Mouse (Mus musculus): ENCODE measurements around the gene Nmbr. TPM values are rescaled to one million over a fixed set of nuclear protein-coding genes. Genes with fewer than 3 reads are reported as not detected.

Nmbr gene
- polyA plus RNA-seq, 2 experiments, result 0.08 to 0.19 TPM

DNA sequence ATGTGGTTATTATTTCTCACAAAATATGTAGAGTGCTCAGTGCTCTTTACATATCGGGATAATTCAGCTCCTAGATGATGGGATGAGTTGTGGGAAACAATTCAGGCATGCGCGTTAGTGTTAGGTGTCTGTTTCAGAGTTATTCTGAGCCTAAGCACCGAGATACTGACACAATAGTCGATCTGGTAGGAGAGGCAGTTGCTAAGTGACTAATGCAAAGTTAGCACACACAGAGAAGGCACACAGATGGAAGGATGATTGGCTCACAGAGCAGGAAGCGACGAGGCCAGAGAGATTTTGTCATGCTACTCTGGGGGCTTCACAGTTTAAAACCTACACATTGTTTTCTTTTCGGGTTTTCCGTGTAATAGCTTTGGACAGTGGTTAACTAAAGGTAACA lies 20.3 kb downstream of the Nmbr start:
- 60% methylated on average over 9 of the region's 9 CpGs for WGBS (ENCODE audit: insufficient replicate concordance)
- no peak overlapping the region for H3K4me2 ChIP-seq (ENCODE audit: low read depth)

DNA sequence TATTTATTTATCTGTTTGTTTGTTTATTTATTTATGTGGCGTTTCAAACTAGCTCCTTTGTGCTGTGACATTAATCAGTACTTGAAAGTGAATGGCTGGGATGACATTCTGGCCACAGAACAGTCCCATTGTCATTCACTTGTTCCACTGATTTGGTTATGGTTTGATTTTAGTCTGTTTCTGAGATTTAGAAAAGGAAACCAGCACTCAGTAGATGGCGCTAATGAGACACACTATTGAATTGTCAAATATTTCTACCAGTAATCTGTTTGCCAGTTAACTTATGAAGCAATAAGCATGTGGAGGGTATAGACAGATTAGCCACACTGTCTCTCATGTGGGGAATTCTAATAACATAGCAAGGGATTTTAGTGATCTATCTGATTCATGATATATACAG lies 28.9 kb downstream of the Nmbr start:
- Histone ChIP-seq H3K4me3 (ENCODE audit: insufficient read depth in 1 of 2, low read depth in 2 of 2, low read length in 2 of 2) (no peak overlapping the region), H3K27me3 (ENCODE audit: control insufficient read depth, insufficient read depth, low read length) (no peaks in the 10 kb centered on the region), H3K4me2 (ENCODE audit: low read depth) (no peak overlapping the region), H3K4me1 (replicated peaks; ENCODE audit: control insufficient read depth in 2 of 2, insufficient read depth in 2 of 2, low read length in 1 of 2) (no peaks in the 10 kb centered on the region), H3K36me3 (replicated peaks; ENCODE audit: control insufficient read depth, insufficient read depth, low read depth) (no peaks in the 10 kb centered on the region), H3K9ac (replicated peaks) (no peak overlapping the region), H3K9me3 (ENCODE audit: control insufficient read depth, low read length) (no peaks in the 10 kb centered on the region), H3K27ac (no peak overlapping the region)
- ATAC-seq (ENCODE audit: insufficient read depth), result no peak
- no peak for DNase-seq (ENCODE audit: low read depth in 3 of 3, low spot score in 3 of 3)
- TF ChIP-seq EP300 (IDR thresholded peaks at IDR 0.05; ENCODE audit: low read depth), result no peak
- TF ChIP-seq CTCF (IDR thresholded peaks at IDR 0.05; ENCODE audit: low read depth), result peak; percentile 25; the same call in 1 of the 2 replicates
- 6% methylated on average over 2 of the region's 2 CpGs for WGBS (ENCODE audit: insufficient replicate concordance)

More for the DNA sequence above, 20.3 kb downstream of the Nmbr start:
- no peak for TF ChIP-seq EP300 (IDR thresholded peaks at IDR 0.05; ENCODE audit: low read depth)
- no peak for TF ChIP-seq CTCF (IDR thresholded peaks at IDR 0.05; ENCODE audit: low read depth)
- no peak overlapping the region for H3K9ac ChIP-seq (replicated peaks)
- H3K27ac ChIP-seq, result no peak overlapping the region
- H3K4me1 ChIP-seq (replicated peaks; ENCODE audit: control insufficient read depth in 2 of 2, insufficient read depth in 2 of 2, low read length in 1 of 2), result no peaks in the 10 kb centered on the region
- H3K27me3 ChIP-seq (ENCODE audit: control insufficient read depth, insufficient read depth, low read length), result no peaks in the 10 kb centered on the region
- no peaks in the 10 kb centered on the region for H3K36me3 ChIP-seq (replicated peaks; ENCODE audit: control insufficient read depth, insufficient read depth, low read depth)
- no peaks in the 10 kb centered on the region for H3K9me3 ChIP-seq (ENCODE audit: control insufficient read depth, low read length)
- DNase-seq (ENCODE audit: low read depth in 3 of 3, low spot score in 3 of 3) (no peak), ATAC-seq (ENCODE audit: insufficient read depth) (no peak)
- H3K4me3 ChIP-seq (ENCODE audit: insufficient read depth in 1 of 2, low read depth in 2 of 2, low read length in 2 of 2), result no peak overlapping the region

DNA sequence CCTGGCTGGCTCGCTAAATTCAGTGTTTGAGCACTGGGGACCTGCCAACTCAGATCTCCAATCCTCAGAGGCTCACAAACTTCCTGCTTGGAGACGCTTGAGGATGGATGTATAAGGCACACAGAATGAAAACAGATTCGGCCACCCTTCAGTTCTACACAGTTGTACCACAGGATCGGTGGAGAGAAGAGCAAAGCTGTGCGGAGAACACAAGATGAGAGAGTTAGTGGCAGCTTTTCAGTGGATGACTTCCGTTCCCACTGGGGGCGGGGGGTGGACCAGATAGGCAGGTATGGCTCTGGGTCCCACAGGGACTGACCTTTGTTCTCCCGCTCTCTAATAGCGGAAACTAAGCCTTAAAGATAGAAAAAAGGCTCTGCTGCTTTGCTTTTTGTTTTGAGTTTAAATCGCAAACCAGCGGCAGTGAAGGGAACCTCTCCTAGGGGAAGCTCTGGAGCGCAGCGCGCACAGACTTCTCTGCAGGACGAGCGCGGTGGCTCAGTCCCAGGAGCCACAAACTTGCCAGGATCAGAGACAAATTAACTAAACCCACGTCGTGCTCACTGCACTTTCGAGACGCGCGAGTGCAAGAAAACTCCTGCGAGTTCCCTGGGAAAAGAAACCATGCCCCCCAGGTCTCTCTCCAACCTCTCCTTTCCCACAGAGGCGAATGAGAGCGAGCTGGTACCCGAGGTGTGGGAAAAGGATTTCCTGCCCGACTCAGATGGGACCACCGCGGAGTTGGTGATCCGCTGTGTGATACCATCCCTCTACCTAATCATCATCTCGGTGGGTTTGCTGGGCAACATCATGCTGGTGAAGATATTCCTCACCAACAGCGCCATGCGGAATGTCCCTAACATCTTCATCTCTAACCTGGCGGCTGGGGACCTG lies 54.5 kb downstream of the Nmbr start:
- Histone ChIP-seq H3K27me3 (ENCODE audit: control insufficient read depth, insufficient read depth, low read length) (no peaks in the 10 kb centered on the region; the same call in 1 of the 2 replicates), H3K9me3 (ENCODE audit: control insufficient read depth, low read length) (no peaks in the 10 kb centered on the region), H3K36me3 (replicated peaks; ENCODE audit: control insufficient read depth, insufficient read depth, low read depth) (no peaks in the 10 kb centered on the region), H3K4me2 (ENCODE audit: low read depth) (peak overlapping the region; percentile 32; the same call in 1 of the 2 replicates), H3K9ac (replicated peaks) (no peak overlapping the region), H3K27ac (no peak overlapping the region), H3K4me3 (ENCODE audit: insufficient read depth in 1 of 2, low read depth in 2 of 2, low read length in 2 of 2) (no peak overlapping the region), H3K4me1 (replicated peaks; ENCODE audit: control insufficient read depth in 2 of 2, insufficient read depth in 2 of 2, low read length in 1 of 2) (no peaks in the 10 kb centered on the region)
- TF ChIP-seq CTCF (IDR thresholded peaks at IDR 0.05; ENCODE audit: low read depth), result no peak
- no peak for TF ChIP-seq EP300 (IDR thresholded peaks at IDR 0.05; ENCODE audit: low read depth)
- DNase-seq (ENCODE audit: low read depth in 3 of 3, low spot score in 3 of 3) (no peak), ATAC-seq (ENCODE audit: insufficient read depth) (no peak)
- WGBS (ENCODE audit: insufficient replicate concordance), result 3% methylated on average over 35 of the region's 35 CpGs

DNA sequence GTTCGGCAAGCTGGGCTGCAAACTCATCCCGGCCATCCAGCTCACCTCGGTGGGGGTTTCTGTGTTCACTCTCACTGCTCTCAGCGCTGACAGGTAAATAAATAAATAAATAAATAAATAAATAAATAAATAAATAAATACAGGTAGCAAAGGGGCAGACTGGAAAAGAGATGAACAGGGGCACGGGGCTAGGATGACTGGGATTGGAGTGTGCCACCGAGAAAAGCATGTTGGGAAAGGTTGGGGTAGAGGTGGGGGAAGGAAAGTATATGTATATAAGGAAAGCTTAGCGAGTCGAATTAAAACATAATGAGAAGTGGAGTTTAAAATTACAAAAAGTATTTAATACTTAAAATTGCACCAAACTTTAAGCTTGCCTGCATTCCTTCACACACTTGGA lies 55.2 kb downstream of the Nmbr start:
- Histone ChIP-seq H3K27me3 (ENCODE audit: control insufficient read depth, insufficient read depth, low read length) (no peaks in the 10 kb centered on the region; the same call in 1 of the 2 replicates), H3K4me1 (replicated peaks; ENCODE audit: control insufficient read depth in 2 of 2, insufficient read depth in 2 of 2, low read length in 1 of 2) (no peaks in the 10 kb centered on the region), H3K9me3 (ENCODE audit: control insufficient read depth, low read length) (no peaks in the 10 kb centered on the region), H3K4me3 (ENCODE audit: insufficient read depth in 1 of 2, low read depth in 2 of 2, low read length in 2 of 2) (no peak overlapping the region), H3K27ac (no peak overlapping the region), H3K9ac (replicated peaks) (no peak overlapping the region), H3K36me3 (replicated peaks; ENCODE audit: control insufficient read depth, insufficient read depth, low read depth) (no peaks in the 10 kb centered on the region), H3K4me2 (ENCODE audit: low read depth) (no peak overlapping the region)
- no peak for TF ChIP-seq EP300 (IDR thresholded peaks at IDR 0.05; ENCODE audit: low read depth)
- TF ChIP-seq CTCF (IDR thresholded peaks at IDR 0.05; ENCODE audit: low read depth), result no peak
- DNase-seq (ENCODE audit: low read depth in 3 of 3, low spot score in 3 of 3) (no peak), ATAC-seq (ENCODE audit: insufficient read depth) (no peak)
- WGBS (ENCODE audit: insufficient replicate concordance), result 22% methylated on average over 8 of the region's 8 CpGs

DNA sequence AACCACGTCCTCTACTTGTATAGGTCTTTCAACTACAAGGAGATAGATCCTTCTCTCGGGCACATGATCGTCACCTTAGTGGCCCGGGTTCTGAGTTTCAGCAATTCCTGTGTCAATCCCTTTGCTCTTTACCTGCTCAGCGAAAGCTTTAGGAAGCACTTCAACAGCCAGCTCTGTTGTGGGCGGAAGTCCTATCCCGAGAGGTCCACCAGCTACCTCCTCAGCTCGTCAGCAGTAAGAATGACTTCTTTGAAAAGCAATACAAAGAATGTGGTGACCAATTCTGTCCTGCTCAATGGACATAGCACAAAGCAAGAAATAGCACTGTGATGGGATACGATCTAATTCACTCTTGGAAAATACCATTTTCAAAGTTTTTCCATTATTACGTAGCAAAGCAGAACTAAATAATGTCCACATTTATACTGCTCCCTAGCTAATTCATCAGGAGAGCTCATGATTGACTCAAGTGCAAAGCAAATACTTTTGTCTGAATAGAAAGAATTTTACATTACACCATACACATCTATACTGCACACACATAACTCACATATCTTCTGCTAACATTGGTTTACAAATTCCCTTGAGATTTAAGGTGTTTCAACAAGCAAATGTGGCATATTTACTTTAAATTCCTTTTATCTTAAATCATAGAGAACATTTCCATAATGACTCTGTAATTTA lies 65.0 kb downstream of the Nmbr start:
- Histone ChIP-seq H3K36me3 (replicated peaks; ENCODE audit: control insufficient read depth, insufficient read depth, low read depth) (no peaks in the 10 kb centered on the region), H3K27ac (no peak overlapping the region), H3K9ac (replicated peaks) (no peak overlapping the region), H3K4me1 (replicated peaks; ENCODE audit: control insufficient read depth in 2 of 2, insufficient read depth in 2 of 2, low read length in 1 of 2) (no peaks in the 10 kb centered on the region), H3K4me3 (ENCODE audit: insufficient read depth in 1 of 2, low read depth in 2 of 2, low read length in 2 of 2) (no peak overlapping the region), H3K9me3 (ENCODE audit: control insufficient read depth, low read length) (no peaks in the 10 kb centered on the region), H3K27me3 (ENCODE audit: control insufficient read depth, insufficient read depth, low read length) (no peaks in the 10 kb centered on the region), H3K4me2 (ENCODE audit: low read depth) (no peak overlapping the region)
- no peak for TF ChIP-seq CTCF (IDR thresholded peaks at IDR 0.05; ENCODE audit: low read depth)
- TF ChIP-seq EP300 (IDR thresholded peaks at IDR 0.05; ENCODE audit: low read depth), result no peak
- WGBS (ENCODE audit: insufficient replicate concordance), result 65% methylated on average over 10 of the region's 10 CpGs
- ATAC-seq (ENCODE audit: insufficient read depth) (no peak), DNase-seq (ENCODE audit: low read depth in 3 of 3, low spot score in 3 of 3) (no peak)

Measured in liver, embryonic 14.5 days (tissue).